Mouse (Mus musculus) megakaryocyte, embryonic 14.5 days (primary cell): Measurements from ENCODE around the gene Mn1. TPM values are rescaled to one million over a fixed set of nuclear protein-coding genes. Genes with fewer than 3 reads are reported as not detected.

ENCODE experiments used
- H3K27me3 ChIP-seq: replicated peaks from 2 replicates; pipeline ENCODE3; 2012; ENCODE audit warnings: inconsistent platforms
- H3K36me3 ChIP-seq: replicated peaks from 2 replicates; pipeline ENCODE3; 2012; ENCODE audit warnings: low read length, inconsistent platforms, mixed read lengths
- H3K4me1 ChIP-seq: 2 replicates; pipeline ENCODE4 v1.6.1; 2012; ENCODE audit warnings: inconsistent platforms
- H3K4me3 ChIP-seq: replicated peaks from 2 replicates; pipeline ENCODE3; 2012; ENCODE audit warnings: moderate library complexity, mild to moderate bottlenecking, inconsistent platforms
- H3K9me3 ChIP-seq: 2 replicates; pipeline ENCODE4 v1.6.1; 2012; ENCODE audit warnings: inconsistent platforms
- FLI1 ChIP-seq: IDR thresholded peaks from 2 replicates; pipeline ENCODE4 v1.6.1; 2012; ENCODE audit warnings: low read length, inconsistent platforms, mixed read lengths
- GATA1 ChIP-seq: IDR thresholded peaks from 3 replicates; pipeline ENCODE4 v1.6.1; 2012; ENCODE audit warnings: mixed read lengths, low read length, inconsistent platforms, borderline replicate concordance
- polyA plus RNA-seq: library from polyadenylated mRNA; stranded (reverse); fragments of >175 nt; gene quantifications from 2 replicates; pipeline ENCODE4 v1.2.3, GENCODE M21; 2012; ENCODE audit warnings: low replicate concordance; ENCODE audit not compliant: insufficient read depth

Gene Mn1
- polyA plus RNA-seq, result 0.04 and 0.54 TPM in 2 replicates

DNA sequence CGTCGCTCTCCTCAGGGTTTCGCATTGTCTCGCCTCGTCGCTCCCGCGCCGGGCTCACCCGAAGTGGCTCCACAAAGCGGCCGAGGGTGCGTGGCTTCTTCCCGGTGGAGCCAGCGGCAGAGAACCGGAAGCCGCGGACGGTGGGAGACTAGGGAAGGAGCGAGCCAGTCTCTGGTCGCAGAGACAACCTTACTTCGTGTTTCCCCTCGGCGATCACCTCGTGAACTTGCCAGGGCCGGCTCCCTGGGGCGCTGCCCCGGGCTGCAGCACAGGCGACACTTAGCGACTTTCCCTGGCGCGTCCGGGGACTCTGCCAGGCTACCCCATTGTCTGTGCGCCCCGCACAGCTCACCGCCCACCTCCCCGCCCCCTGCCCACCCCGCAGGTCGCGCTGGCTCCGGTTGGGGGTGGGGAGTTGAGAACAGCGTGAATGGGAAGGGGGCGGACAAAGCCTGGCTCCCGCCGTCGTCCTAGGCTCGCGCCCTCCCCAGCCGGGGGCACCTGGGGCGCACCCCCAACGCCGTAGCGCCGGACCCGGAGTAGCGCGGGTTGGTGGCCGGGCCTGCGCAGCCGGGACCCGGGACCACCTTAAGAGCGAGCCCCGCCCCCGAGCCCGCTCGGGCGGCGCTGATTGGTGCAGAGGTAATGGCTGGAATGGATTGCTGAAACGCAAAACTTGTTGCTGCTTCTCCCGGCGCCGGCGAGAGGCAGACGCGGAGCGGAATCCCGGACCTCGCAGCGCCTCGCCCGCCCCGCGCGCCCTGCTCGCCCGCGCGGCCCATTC, at the start of gene Mn1:
Gene Mn1 (plus strand): TSS at position 772 of the 784 bp plus-strand sequence.
- no peaks in the 10 kb centered on the region for H3K36me3 ChIP-seq
- peaks cover 24% of the 10 kb centered on the region for H3K4me1 ChIP-seq
- peaks cover 97% of the 10 kb centered on the region for H3K27me3 ChIP-seq
- peaks cover 31% of the 10 kb centered on the region for H3K9me3 ChIP-seq
- H3K4me3 ChIP-seq, result peak within 1 kb of the TSS; percentile 86
- TF ChIP-seq FLI1 (no peak), GATA1 (no peak)

DNA sequence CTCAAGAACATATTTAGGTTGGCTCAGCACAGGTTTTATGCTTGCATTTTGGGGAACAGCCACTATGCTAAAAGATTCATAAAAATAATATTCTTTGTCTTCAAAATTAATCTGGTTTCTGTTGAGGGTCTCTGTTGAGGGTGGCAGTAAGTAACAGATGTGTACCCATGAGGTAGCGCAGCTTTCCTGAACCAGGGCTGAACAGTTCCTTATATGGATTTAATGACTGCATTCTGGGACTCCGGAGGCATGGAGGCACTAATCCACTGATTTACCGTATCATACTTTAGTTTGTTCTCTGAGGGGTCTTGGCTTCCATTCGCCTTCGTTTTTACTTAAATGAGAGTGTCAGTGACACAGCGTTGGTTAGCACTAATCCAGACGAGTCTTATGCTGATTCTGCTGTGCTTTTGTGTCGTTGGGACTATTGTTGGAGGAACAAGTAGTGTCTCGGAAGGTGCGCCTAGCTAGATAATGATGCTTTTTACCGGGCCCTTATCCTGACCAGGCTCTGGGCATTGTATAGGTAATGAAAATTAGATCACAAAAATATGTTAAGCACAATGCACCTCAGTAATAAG, 49.1 kb upstream of the Mn1 start:
- no peaks in the 10 kb centered on the region for H3K9me3 ChIP-seq
- H3K36me3 ChIP-seq, result peaks cover 98% of the 10 kb centered on the region
- peaks cover 8% of the 10 kb centered on the region for H3K4me1 ChIP-seq
- TF ChIP-seq GATA1 (no peak), FLI1 (no peak)
- no peaks in the 10 kb centered on the region for H3K27me3 ChIP-seq
- no peak overlapping the region for H3K4me3 ChIP-seq

- peaks cover 9% of the 10 kb centered on the region for H3K4me1 ChIP-seq
- no peaks in the 10 kb centered on the region for H3K9me3 ChIP-seq
- peaks cover 98% of the 10 kb centered on the region for H3K36me3 ChIP-seq
- TF ChIP-seq GATA1, result no peak
- TF ChIP-seq FLI1, result no peak
- H3K4me3 ChIP-seq, result no peak overlapping the region
- H3K27me3 ChIP-seq, result no peaks in the 10 kb centered on the region
Observed at GRCm38 (mm10) chr5:111368576-111368975, 48.6 kb upstream of the Mn1 start.

DNA sequence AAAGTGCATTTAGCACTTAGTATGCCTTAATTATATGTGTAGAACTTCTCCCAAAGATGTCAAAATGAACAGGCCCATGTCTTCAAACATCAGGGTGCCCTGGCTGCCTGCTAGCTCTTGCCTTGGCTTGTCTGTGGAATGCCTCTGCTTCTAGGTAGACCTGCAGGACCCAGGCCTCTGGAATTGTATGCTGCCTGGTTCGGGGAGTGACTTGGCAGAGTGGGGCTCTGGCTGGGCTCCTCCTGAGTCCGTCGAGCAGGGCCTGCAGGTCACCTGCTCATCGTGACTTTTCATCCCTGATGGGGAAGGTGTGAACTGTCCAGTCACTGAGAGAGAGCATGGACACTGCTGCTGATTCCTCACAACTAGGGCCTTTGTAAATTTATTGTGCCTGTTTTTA, 41.5 kb upstream of the Mn1 start:
- TF ChIP-seq FLI1, result no peak
- no peak for TF ChIP-seq GATA1
- Histone ChIP-seq H3K4me1 (peaks cover 10% of the 10 kb centered on the region; the same call in 1 of the 2 replicates), H3K4me3 (no peak overlapping the region), H3K36me3 (peaks cover 99% of the 10 kb centered on the region), H3K27me3 (no peaks in the 10 kb centered on the region), H3K9me3 (no peaks in the 10 kb centered on the region)

GRCm38 (mm10) chr5:111376276-111377020, 40.7 kb upstream of the Mn1 start:
- peaks cover 99% of the 10 kb centered on the region for H3K36me3 ChIP-seq
- TF ChIP-seq GATA1 (no peak), FLI1 (no peak)
- no peaks in the 10 kb centered on the region for H3K9me3 ChIP-seq

DNA sequence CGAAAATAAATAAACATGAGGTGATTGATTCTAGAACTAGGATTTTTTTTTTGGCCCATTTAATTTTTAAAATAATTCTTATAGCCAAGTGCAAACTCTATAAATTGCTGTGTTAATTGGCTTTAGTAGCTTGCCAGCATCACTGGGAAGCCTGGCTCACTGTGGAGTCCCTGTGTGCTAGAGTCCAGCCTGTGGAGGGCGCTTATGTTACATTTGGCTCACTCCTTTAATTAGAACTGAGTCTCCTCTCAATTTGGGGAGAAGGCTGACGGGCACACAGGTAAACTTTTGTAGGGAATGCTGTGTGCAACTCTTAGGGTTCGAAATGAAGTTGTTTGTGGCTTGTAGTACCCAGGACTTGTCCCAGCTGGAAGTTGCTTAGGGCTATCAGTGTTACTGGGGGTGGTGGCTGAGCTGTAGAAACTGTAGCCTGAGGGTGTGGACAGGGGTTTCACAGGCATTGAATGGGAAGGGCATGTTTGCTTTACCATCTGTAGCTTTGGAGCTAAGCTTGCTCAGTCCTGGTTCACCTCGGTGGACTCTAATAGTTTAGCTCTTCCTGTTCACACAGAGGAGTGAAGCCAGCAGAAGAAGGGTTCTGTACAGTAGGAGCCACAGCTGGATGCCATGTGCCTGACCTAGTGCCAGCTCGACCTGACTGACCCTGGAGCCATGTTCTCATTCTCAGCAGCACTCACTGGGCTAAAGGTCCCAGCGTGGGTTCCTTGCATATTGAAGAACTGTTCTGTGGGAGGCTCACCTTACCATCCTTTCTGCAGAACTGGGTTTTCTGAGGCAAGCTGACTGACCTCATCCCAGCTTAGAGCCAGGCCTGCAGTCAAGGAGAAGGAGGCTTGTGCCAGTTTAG, 38.8 kb upstream of the Mn1 start:
- Histone ChIP-seq H3K4me3 (no peak overlapping the region), H3K36me3 (peaks cover 96% of the 10 kb centered on the region), H3K4me1 (peaks cover 7% of the 10 kb centered on the region; the same call in 1 of the 2 replicates), H3K9me3 (no peaks in the 10 kb centered on the region), H3K27me3 (no peaks in the 10 kb centered on the region)
- no peak for TF ChIP-seq GATA1
- no peak for TF ChIP-seq FLI1

More at GRCm38 (mm10) chr5:111376276-111377020, 40.7 kb upstream of the Mn1 start:
- Histone ChIP-seq H3K27me3 (no peaks in the 10 kb centered on the region), H3K4me1 (peaks cover 10% of the 10 kb centered on the region; the same call in 1 of the 2 replicates), H3K4me3 (no peak overlapping the region)

- Histone ChIP-seq H3K36me3 (peaks cover 97% of the 10 kb centered on the region), H3K4me1 (peaks cover 7% of the 10 kb centered on the region; the same call in 1 of the 2 replicates), H3K27me3 (no peaks in the 10 kb centered on the region), H3K9me3 (no peaks in the 10 kb centered on the region), H3K4me3 (no peak overlapping the region)
- TF ChIP-seq GATA1 (no peak), FLI1 (no peak)
Observed at GRCm38 (mm10) chr5:111383335-111383734, 33.8 kb upstream of the Mn1 start.

DNA sequence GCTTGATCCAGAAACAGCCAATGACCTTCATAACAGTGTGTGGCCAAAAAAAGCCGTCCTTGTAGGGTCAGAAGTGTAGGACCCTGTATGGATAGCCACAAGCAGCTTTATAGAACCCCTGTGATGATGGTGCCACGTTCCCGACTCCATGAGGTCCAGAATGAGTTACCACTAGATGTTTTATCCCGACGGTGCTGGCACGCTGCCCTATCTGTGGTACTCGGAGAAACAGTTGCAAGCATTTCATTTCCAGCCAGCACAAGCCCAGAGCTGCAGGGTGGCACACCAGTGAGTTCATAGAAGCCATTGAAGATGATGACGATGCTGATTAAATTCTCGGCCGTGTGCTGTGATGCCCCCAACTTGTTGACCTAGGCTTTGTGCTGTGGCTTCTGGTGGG, 26.3 kb upstream of the Mn1 start:
- no peak for TF ChIP-seq GATA1
- no peak for TF ChIP-seq FLI1

GRCm38 (mm10) chr5:111391485-111391884, 25.7 kb upstream of the Mn1 start:
- no peaks in the 10 kb centered on the region for H3K9me3 ChIP-seq
- no peak overlapping the region for H3K4me3 ChIP-seq
- peaks cover 15% of the 10 kb centered on the region for H3K27me3 ChIP-seq
- H3K36me3 ChIP-seq, result peaks cover 39% of the 10 kb centered on the region
- no peaks in the 10 kb centered on the region for H3K4me1 ChIP-seq
- TF ChIP-seq FLI1 (no peak), GATA1 (no peak)

More for the DNA sequence above, 26.3 kb upstream of the Mn1 start:
- no peaks in the 10 kb centered on the region for H3K9me3 ChIP-seq
- H3K4me3 ChIP-seq, result no peak overlapping the region
- no peaks in the 10 kb centered on the region for H3K4me1 ChIP-seq
- H3K27me3 ChIP-seq, result peaks cover 10% of the 10 kb centered on the region
- peaks cover 45% of the 10 kb centered on the region for H3K36me3 ChIP-seq
